Mouse (Mus musculus): ENCODE data around the gene Ints1. TPM values are rescaled to one million over a fixed set of nuclear protein-coding genes. Genes with fewer than 3 reads are reported as not detected.

Gene Ints1
- polyA plus RNA-seq, 1 experiment = 72.1 TPM

GRCm38 (mm10) chr5:139796001-139796620 lies 20.6 kb upstream of the Ints1 start:
- peaks cover 24% of the 10 kb centered on the region for H3K36me3 ChIP-seq (ENCODE audit: control insufficient read depth, insufficient read depth, low read length)
- H3K27ac ChIP-seq (ENCODE audit: insufficient read depth, low read length) = 0 out of 2 replicates have a peak overlapping the region, but pooled peaks have one; percentile 34
- no peak overlapping the region for H3K4me3 ChIP-seq (ENCODE audit: extremely low read depth, insufficient read depth, insufficient read length)
- DNase-seq (ENCODE audit: low read depth in 1 of 2, low spot score in 2 of 2) = no peak
- TF ChIP-seq POLR2A (IDR thresholded peaks at IDR 0.05; ENCODE audit: low read depth, low read length) (no peak), CTCF (IDR thresholded peaks at IDR 0.05; ENCODE audit: extremely low read depth, insufficient read depth, insufficient read length, insufficient replicate concordance) (no peak)
- H3K4me1 ChIP-seq (ENCODE audit: control insufficient read depth, insufficient read depth, insufficient read length) = peaks cover 33% of the 10 kb centered on the region
- no peaks in the 10 kb centered on the region for H3K27me3 ChIP-seq (ENCODE audit: control insufficient read depth, insufficient read depth, low read length)
- 83% methylated on average over 9 of the region's 9 CpGs for WGBS

GRCm38 (mm10) chr5:139794938-139795337 lies 19.5 kb upstream of the Ints1 start:
- DNase-seq (ENCODE audit: low read depth in 1 of 2, low spot score in 2 of 2) = no peak
- Histone ChIP-seq H3K36me3 (ENCODE audit: control insufficient read depth, insufficient read depth, low read length) (peaks cover 12% of the 10 kb centered on the region), H3K27ac (ENCODE audit: insufficient read depth, low read length) (peak overlapping the region; percentile 54; the same call in 1 of the 2 replicates), H3K27me3 (ENCODE audit: control insufficient read depth, insufficient read depth, low read length) (no peaks in the 10 kb centered on the region), H3K4me3 (ENCODE audit: extremely low read depth, insufficient read depth, insufficient read length) (no peak overlapping the region), H3K4me1 (ENCODE audit: control insufficient read depth, insufficient read depth, insufficient read length) (peaks cover 36% of the 10 kb centered on the region)
- no peak for TF ChIP-seq POLR2A (IDR thresholded peaks at IDR 0.05; ENCODE audit: low read depth, low read length)
- TF ChIP-seq CTCF (IDR thresholded peaks at IDR 0.05; ENCODE audit: extremely low read depth, insufficient read depth, insufficient read length, insufficient replicate concordance) = no peak
- WGBS = 18% methylated on average over 10 of the region's 10 CpGs

GRCm38 (mm10) chr5:139794137-139794536 lies 18.7 kb upstream of the Ints1 start:
- peak overlapping the region; percentile 54; the same call in 1 of the 2 replicates for H3K27ac ChIP-seq (ENCODE audit: insufficient read depth, low read length)
- TF ChIP-seq POLR2A (IDR thresholded peaks at IDR 0.05; ENCODE audit: low read depth, low read length) = no peak
- TF ChIP-seq CTCF (IDR thresholded peaks at IDR 0.05; ENCODE audit: extremely low read depth, insufficient read depth, insufficient read length, insufficient replicate concordance) = no peak
- no peak overlapping the region for H3K4me3 ChIP-seq (ENCODE audit: extremely low read depth, insufficient read depth, insufficient read length)

GRCm38 (mm10) chr5:139793338-139794089 lies 18.0 kb upstream of the Ints1 start:
- no peak for DNase-seq (ENCODE audit: low read depth in 1 of 2, low spot score in 2 of 2)
- Histone ChIP-seq H3K27me3 (ENCODE audit: control insufficient read depth, insufficient read depth, low read length) (no peaks in the 10 kb centered on the region), H3K36me3 (ENCODE audit: control insufficient read depth, insufficient read depth, low read length) (peaks cover 1% of the 10 kb centered on the region; the same call in 1 of the 2 replicates), H3K4me1 (ENCODE audit: control insufficient read depth, insufficient read depth, insufficient read length) (peaks cover 36% of the 10 kb centered on the region), H3K27ac (ENCODE audit: insufficient read depth, low read length) (peak overlapping the region; percentile 54), H3K4me3 (ENCODE audit: extremely low read depth, insufficient read depth, insufficient read length) (peak overlapping the region; percentile 76; the same call in 1 of the 2 replicates)
- no peak for TF ChIP-seq CTCF (IDR thresholded peaks at IDR 0.05; ENCODE audit: extremely low read depth, insufficient read depth, insufficient read length, insufficient replicate concordance)
- TF ChIP-seq POLR2A (IDR thresholded peaks at IDR 0.05; ENCODE audit: low read depth, low read length) = no peak
- WGBS = 5% methylated on average over 11 of the region's 11 CpGs

More at GRCm38 (mm10) chr5:139794137-139794536, 18.7 kb upstream of the Ints1 start:
- 80% methylated on average over 5 of the region's 5 CpGs for WGBS
- DNase-seq (ENCODE audit: low read depth in 1 of 2, low spot score in 2 of 2) = no peak
- Histone ChIP-seq H3K27me3 (ENCODE audit: control insufficient read depth, insufficient read depth, low read length) (no peaks in the 10 kb centered on the region), H3K36me3 (ENCODE audit: control insufficient read depth, insufficient read depth, low read length) (peaks cover 4% of the 10 kb centered on the region), H3K4me1 (ENCODE audit: control insufficient read depth, insufficient read depth, insufficient read length) (peaks cover 36% of the 10 kb centered on the region)

- TF ChIP-seq CTCF (IDR thresholded peaks at IDR 0.05; ENCODE audit: extremely low read depth, insufficient read depth, insufficient read length, insufficient replicate concordance) = no peak
- TF ChIP-seq POLR2A (IDR thresholded peaks at IDR 0.05; ENCODE audit: low read depth, low read length) = no peak
- Histone ChIP-seq H3K36me3 (ENCODE audit: control insufficient read depth, insufficient read depth, low read length) (peaks cover 1% of the 10 kb centered on the region; the same call in 1 of the 2 replicates), H3K27me3 (ENCODE audit: control insufficient read depth, insufficient read depth, low read length) (no peaks in the 10 kb centered on the region), H3K4me3 (ENCODE audit: extremely low read depth, insufficient read depth, insufficient read length) (peak overlapping the region; percentile 76), H3K27ac (ENCODE audit: insufficient read depth, low read length) (peak overlapping the region; percentile 54), H3K4me1 (ENCODE audit: control insufficient read depth, insufficient read depth, insufficient read length) (peaks cover 36% of the 10 kb centered on the region)
- DNase-seq (ENCODE audit: low read depth in 1 of 2, low spot score in 2 of 2) = no peak
- 11% methylated on average over 3 of the region's 3 CpGs for WGBS
Measured at GRCm38 (mm10) chr5:139792966-139793337, 17.5 kb upstream of the Ints1 start.

- TF ChIP-seq POLR2A (IDR thresholded peaks at IDR 0.05; ENCODE audit: low read depth, low read length) = no peak
- TF ChIP-seq CTCF (IDR thresholded peaks at IDR 0.05; ENCODE audit: extremely low read depth, insufficient read depth, insufficient read length, insufficient replicate concordance) = no peak
- Histone ChIP-seq H3K36me3 (ENCODE audit: control insufficient read depth, insufficient read depth, low read length) (peaks cover 1% of the 10 kb centered on the region; the same call in 1 of the 2 replicates), H3K4me1 (ENCODE audit: control insufficient read depth, insufficient read depth, insufficient read length) (peaks cover 36% of the 10 kb centered on the region), H3K27me3 (ENCODE audit: control insufficient read depth, insufficient read depth, low read length) (no peaks in the 10 kb centered on the region), H3K27ac (ENCODE audit: insufficient read depth, low read length) (peak overlapping the region; percentile 94), H3K4me3 (ENCODE audit: extremely low read depth, insufficient read depth, insufficient read length) (peak overlapping the region; percentile 76)
- 2% methylated on average over 11 of the region's 11 CpGs for WGBS
- no peak for DNase-seq (ENCODE audit: low read depth in 1 of 2, low spot score in 2 of 2)
Measured at GRCm38 (mm10) chr5:139792159-139792775, 16.8 kb upstream of the Ints1 start.

Measured in spleen, adult 2 months (tissue).